Comparison of ENCODE assay signal across 8 mouse cellular contexts in the genomic region with DNA sequence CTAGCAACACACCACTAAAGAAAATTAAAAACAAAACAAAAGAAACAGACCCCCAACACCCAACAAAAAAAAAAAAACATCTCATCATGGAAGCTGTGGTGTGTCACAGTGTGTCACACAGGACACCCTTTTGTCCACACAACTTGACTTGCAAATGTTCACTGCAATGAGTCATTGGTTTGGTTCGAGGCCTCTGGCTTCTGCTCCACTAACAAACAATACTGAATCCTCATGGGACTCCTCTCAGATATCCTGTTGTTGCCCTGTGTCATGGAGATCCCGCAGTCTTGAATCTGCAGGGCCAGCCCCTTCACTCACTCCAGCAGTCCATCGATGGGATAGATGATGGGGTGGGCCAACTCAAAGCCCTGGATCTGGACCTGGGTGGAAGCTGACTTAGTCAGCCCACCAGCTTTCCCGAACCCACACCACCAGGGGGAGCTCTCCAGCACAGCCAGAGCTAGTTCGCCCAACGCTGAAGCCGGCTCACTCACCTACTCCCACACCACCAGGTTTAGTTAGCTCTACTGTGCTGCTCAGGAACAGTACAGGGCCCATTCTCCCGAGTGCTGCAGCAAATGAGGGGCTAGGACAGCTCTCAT. TPM values are rescaled to one million over a fixed set of nuclear protein-coding genes. Genes with fewer than 3 reads are reported as not detected.
A peak's percentile ranks its signal among the peaks of the same experiment; 100 is the strongest.
DNase-seq lines count a peak whose midpoint lies in the region; ATAC-seq lines count a peak whose summit lies in the region.

No protein-coding gene starts in this region.

- no peak for ATAC-seq in midbrain, embryonic 14.5 days (ENCODE audit: low FRiP score, low TSS enrichment)
- no peak for ATAC-seq in midbrain, embryonic 16.5 days

- H3K9ac ChIP-seq in midbrain, embryonic 14.5 days (replicated peaks; ENCODE audit: low read length): no peak overlapping the region
- no peak overlapping the region for H3K9ac ChIP-seq in midbrain, embryonic 16.5 days (ENCODE audit: low read depth, low read length)

- no peak overlapping the region for H3K4me2 ChIP-seq in midbrain, embryonic 14.5 days (ENCODE audit: low read length)
- H3K4me2 ChIP-seq in midbrain, embryonic 16.5 days (ENCODE audit: low read length): no peak overlapping the region

- no peaks in the 10 kb centered on the region for H3K9me3 ChIP-seq in midbrain, embryonic 14.5 days (ENCODE audit: control insufficient read depth, low read length)
- H3K9me3 ChIP-seq in midbrain, embryonic 16.5 days (replicated peaks; ENCODE audit: control insufficient read depth, low read length, poor library complexity, severe bottlenecking): no peaks in the 10 kb centered on the region

- H3K27me3 ChIP-seq in midbrain, embryonic 14.5 days (ENCODE audit: control insufficient read depth, insufficient read depth, low read length): no peaks in the 10 kb centered on the region
- no peaks in the 10 kb centered on the region for H3K27me3 ChIP-seq in midbrain, embryonic 16.5 days (ENCODE audit: control insufficient read depth, insufficient read depth, low read depth, low read length)

- H3K36me3 ChIP-seq in midbrain, embryonic 14.5 days (ENCODE audit: control insufficient read depth, insufficient read depth, low read length): no peaks in the 10 kb centered on the region
- H3K36me3 ChIP-seq in midbrain, embryonic 16.5 days (ENCODE audit: control insufficient read depth, insufficient read depth, low read length): no peaks in the 10 kb centered on the region

- DNase-seq in embryo, embryonic 11 days: peak; percentile 19
- no peak for DNase-seq in embryo, embryonic 9.5 days (ENCODE audit: extremely low spot score)
- peak; percentile 30 for DNase-seq in midbrain, embryonic 14.5 days
- DNase-seq in cerebellum, adult 11 months: peak; percentile 5
- DNase-seq in layer of hippocampus, adult 9-11 months: peak; percentile 6
- peak; percentile 35 for DNase-seq in naive thymus-derived CD4-positive, alpha-beta T cell, adult 2 months (ENCODE audit: low read depth)
- DNase-seq in urinary bladder, postnatal 14 days (ENCODE audit: low spot score): no peak

- H3K27ac ChIP-seq in midbrain, embryonic 14.5 days (replicated peaks; ENCODE audit: low read depth, low read length): no peak overlapping the region
- H3K27ac ChIP-seq in midbrain, embryonic 16.5 days (ENCODE audit: low read length): no peak overlapping the region

- no peaks in the 10 kb centered on the region for H3K4me1 ChIP-seq in midbrain, embryonic 14.5 days (ENCODE audit: control insufficient read depth, insufficient read depth, low read length)
- H3K4me1 ChIP-seq in midbrain, embryonic 16.5 days (ENCODE audit: control insufficient read depth, insufficient read depth, low read length): no peaks in the 10 kb centered on the region

- WGBS in midbrain, embryonic 14.5 days: 80% methylated on average over 8 of the region's 8 CpGs
- WGBS in midbrain, embryonic 16.5 days: 74% methylated on average over 8 of the region's 8 CpGs

- H3K4me3 ChIP-seq in midbrain, embryonic 14.5 days (replicated peaks; ENCODE audit: low read depth, low read length): no peak overlapping the region
- no peak overlapping the region for H3K4me3 ChIP-seq in midbrain, embryonic 16.5 days (ENCODE audit: low read depth, low read length)

RNA-seq across cellular contexts. Expression of a gene that starts 28.2 kb away (rescaled TPM):
- polyA plus RNA-seq in midbrain, embryonic 14.5 days (2014; fragmentation: Nextera tagmentation; extraction: Ambion mirVana): 33.3 and 40.1 TPM in 2 replicates
- polyA plus RNA-seq in midbrain, embryonic 16.5 days (2015; fragmentation: Nextera tagmentation; extraction: Ambion mirVana): 44.5 and 45.1 TPM in 2 replicates

Comparison
In these comparisons a context has a peak if more than half of its experiments do, and no peak if none do; other contexts are left out.
1. DNase-seq: peak in embryo, embryonic 11 days (single experiment), midbrain, embryonic 14.5 days (single experiment), cerebellum, adult 11 months (single experiment), layer of hippocampus, adult 9-11 months (single experiment) and naive thymus-derived CD4-positive, alpha-beta T cell, adult 2 months (single experiment); none in embryo, embryonic 9.5 days (single experiment) and urinary bladder, postnatal 14 days (single experiment).